Mouse (Mus musculus) 3134 (cell line): ENCODE data around the gene Btk.
A peak's percentile ranks its signal among the peaks of the same experiment; 100 is the strongest.

ENCODE experiments used
- DNase-seq: peaks from one replicate; pipeline ENCODE4 v3.0.0-alpha.2; 2011; ENCODE audit warnings: low spot score; ENCODE audit not compliant: insufficient read length; ENCODE audit errors: extremely low read depth

The Btk gene

GRCm38 (mm10) chrX:134582888-134583669, at the start of gene Btk:
Btk (minus strand) TSS chrX:134583570.
- no peak for DNase-seq

GRCm38 (mm10) chrX:134632710-134633109, 49.3 kb upstream of the Btk start:
- no peak for DNase-seq

- no peak for DNase-seq
Observed at GRCm38 (mm10) chrX:134628200-134628599, 44.8 kb upstream of the Btk start.

GRCm38 (mm10) chrX:134623350-134623749, 40.0 kb upstream of the Btk start:
- no peak for DNase-seq

GRCm38 (mm10) chrX:134621685-134622084, 38.3 kb upstream of the Btk start:
- no peak for DNase-seq

- DNase-seq: no peak
Observed at GRCm38 (mm10) chrX:134620254-134620865, 37.0 kb upstream of the Btk start.

- no peak for DNase-seq
Observed at GRCm38 (mm10) chrX:134619695-134620094, 36.3 kb upstream of the Btk start.

GRCm38 (mm10) chrX:134614306-134614705, 30.9 kb upstream of the Btk start:
- DNase-seq: no peak

- no peak for DNase-seq
Observed at GRCm38 (mm10) chrX:134612285-134612959, 29.1 kb upstream of the Btk start.

- DNase-seq: no peak
Observed at GRCm38 (mm10) chrX:134610984-134611383, 27.6 kb upstream of the Btk start.

- no peak for DNase-seq
Observed at GRCm38 (mm10) chrX:134609472-134609871, 26.1 kb upstream of the Btk start.

- no peak for DNase-seq
Observed at GRCm38 (mm10) chrX:134601380-134602120, 18.2 kb upstream of the Btk start.

- DNase-seq: peak; percentile 82
Observed at GRCm38 (mm10) chrX:134600659-134601379, 17.4 kb upstream of the Btk start, which contains the start of the genes Gla and Hnrnph2. Gla (minus strand) TSS chrX:134601125. Hnrnph2 (plus strand) TSS chrX:134601179.

GRCm38 (mm10) chrX:134599922-134600565, 16.7 kb upstream of the Btk start:
- no peak for DNase-seq

- DNase-seq: no peak
Observed at GRCm38 (mm10) chrX:134589836-134590235, 6.5 kb upstream of the Btk start.

- DNase-seq: no peak
Observed at GRCm38 (mm10) chrX:134588997-134589396, 5.6 kb upstream of the Btk start.

GRCm38 (mm10) chrX:134588261-134588660, 4.9 kb upstream of the Btk start:
- no peak for DNase-seq

- no peak for DNase-seq
Observed at GRCm38 (mm10) chrX:134586447-134586846, 3.1 kb upstream of the Btk start.

GRCm38 (mm10) chrX:134585103-134586002, 2.0 kb upstream of the Btk start, which contains the start of gene Rpl36a:
Rpl36a (plus strand) TSS chrX:134585654.
- DNase-seq: peak; percentile 81
